Mouse (Mus musculus): Measurements from ENCODE around the gene Hmcn2.

The Hmcn2 gene

GRCm38 (mm10) chr2:31382952-31383351 is 68.7 kb downstream of the Hmcn2 start:
- DNase-seq (ENCODE audit: low spot score in 2 of 2) = peak in 1 of 2 experiments; percentile 25

GRCm38 (mm10) chr2:31416968-31417367 is 102.8 kb downstream of the Hmcn2 start:
- DNase-seq (ENCODE audit: low spot score in 2 of 2) = no peak

GRCm38 (mm10) chr2:31418021-31418420 is 103.8 kb downstream of the Hmcn2 start:
- no peak for DNase-seq (ENCODE audit: low spot score in 2 of 2)

- DNase-seq (ENCODE audit: low spot score in 2 of 2) = no peak
These were observed 104.4 kb downstream of the Hmcn2 start for GRCm38 (mm10) chr2:31418571-31418970.

- no peak for DNase-seq (ENCODE audit: low spot score in 2 of 2)
These were observed 106.7 kb downstream of the Hmcn2 start for GRCm38 (mm10) chr2:31420914-31421313.

- DNase-seq (ENCODE audit: low spot score in 2 of 2) = no peak
These were observed 108.4 kb downstream of the Hmcn2 start for GRCm38 (mm10) chr2:31422576-31422975.

GRCm38 (mm10) chr2:31431477-31431876 is 117.3 kb downstream of the Hmcn2 start:
- DNase-seq (ENCODE audit: low spot score in 2 of 2) = no peak

- no peak for DNase-seq (ENCODE audit: low spot score in 2 of 2)
These were observed 120.5 kb downstream of the Hmcn2 start for GRCm38 (mm10) chr2:31434746-31435145.

GRCm38 (mm10) chr2:31435567-31435966 is 121.4 kb downstream of the Hmcn2 start:
- DNase-seq (ENCODE audit: low spot score in 2 of 2) = peak in 1 of 2 experiments; percentile 13

GRCm38 (mm10) chr2:31437480-31438245 is 123.4 kb downstream of the Hmcn2 start:
- DNase-seq (ENCODE audit: low spot score in 2 of 2) = no peak

- no peak for DNase-seq (ENCODE audit: low spot score in 2 of 2)
These were observed 125.4 kb downstream of the Hmcn2 start for GRCm38 (mm10) chr2:31439576-31439975.

GRCm38 (mm10) chr2:31442480-31443160 is 128.4 kb downstream of the Hmcn2 start:
- DNase-seq (ENCODE audit: low spot score in 2 of 2) = peak in 1 of 2 experiments; percentile 6

GRCm38 (mm10) chr2:31446036-31446435 is 131.8 kb downstream of the Hmcn2 start:
- no peak for DNase-seq (ENCODE audit: low spot score in 2 of 2)

- DNase-seq (ENCODE audit: low spot score in 2 of 2) = no peak
These were observed 132.2 kb downstream of the Hmcn2 start for GRCm38 (mm10) chr2:31446456-31446855.

GRCm38 (mm10) chr2:31447536-31447935 is 133.3 kb downstream of the Hmcn2 start:
- no peak for DNase-seq (ENCODE audit: low spot score in 2 of 2)

GRCm38 (mm10) chr2:31448756-31449440 is 134.7 kb downstream of the Hmcn2 start:
- no peak for DNase-seq (ENCODE audit: low spot score in 2 of 2)

- peak; percentile 13 to 28 for DNase-seq (ENCODE audit: low spot score in 2 of 2)
These were observed 135.2 kb downstream of the Hmcn2 start for GRCm38 (mm10) chr2:31449441-31449815.

GRCm38 (mm10) chr2:31449902-31450301 is 135.7 kb downstream of the Hmcn2 start:
- no peak for DNase-seq (ENCODE audit: low spot score in 2 of 2)

GRCm38 (mm10) chr2:31450661-31451060 is 136.4 kb downstream of the Hmcn2 start:
- no peak for DNase-seq (ENCODE audit: low spot score in 2 of 2)

GRCm38 (mm10) chr2:31451530-31451929 is 137.3 kb downstream of the Hmcn2 start:
- no peak for DNase-seq (ENCODE audit: low spot score in 2 of 2)

- no peak for DNase-seq (ENCODE audit: low spot score in 2 of 2)
These were observed 138.8 kb downstream of the Hmcn2 start for GRCm38 (mm10) chr2:31453011-31453410.

- DNase-seq (ENCODE audit: low spot score in 2 of 2) = no peak
These were observed 139.5 kb downstream of the Hmcn2 start for GRCm38 (mm10) chr2:31453559-31454177.
